Mouse (Mus musculus) kidney, adult 2 months (tissue): ENCODE measurements at regions not wholly inside any gene's neighbourhood (a gene's known extent, or its start where the extent isn't known, plus 50 kb on each side); places are given as distances from the start of the nearest gene placed in this dataset.

Source experiments
- DNase-seq: peaks from one replicate; pipeline ENCODE4 v3.0.0; 2021
- H3K27ac ChIP-seq: fragments of 200-500 bp; 2 replicates; pipeline ENCODE4 v1.5.1; 2012; ENCODE audit warnings: low read depth, low read length, control low read depth, inconsistent platforms; ENCODE audit not compliant: insufficient read depth
- H3K27me3 ChIP-seq: fragments of 200-500 bp; replicated peaks from 2 replicates; pipeline ENCODE4 v1.6.1; 2012; ENCODE audit warnings: mild to moderate bottlenecking, moderate library complexity, low read length, inconsistent platforms; ENCODE audit not compliant: control insufficient read depth, insufficient read depth
- H3K36me3 ChIP-seq: fragments of 200-500 bp; 2 replicates; pipeline ENCODE4 v1.6.1; 2012; ENCODE audit warnings: mild to moderate bottlenecking, moderate library complexity, low read length, inconsistent platforms; ENCODE audit not compliant: control insufficient read depth, insufficient read depth
- H3K4me1 ChIP-seq: fragments of 200-500 bp; 2 replicates; pipeline ENCODE4 v1.6.1; 2011; ENCODE audit warnings: low read length; ENCODE audit not compliant: control insufficient read depth, insufficient read depth
- H3K4me3 ChIP-seq: fragments of 200-500 bp; 2 replicates; pipeline ENCODE4 v1.5.1; 2011; ENCODE audit warnings: mild to moderate bottlenecking, low read depth, low read length, control low read depth; ENCODE audit not compliant: insufficient read depth
- CTCF ChIP-seq: fragments of 200-500 bp; conservative IDR thresholded peaks from 2 replicates; pipeline ENCODE4 v1.5.1; 2011; ENCODE audit warnings: low read depth, mild to moderate bottlenecking, control low read depth, low read length, moderate library complexity, mixed read lengths; ENCODE audit not compliant: insufficient read depth, insufficient read length
- POLR2A ChIP-seq: fragments of 200-500 bp; IDR thresholded peaks from one replicate; pipeline ENCODE4 v1.6.1; 2011; ENCODE audit warnings: low read depth, low read length, control low read depth
- WGBS: fragments of 180-500 bp; shearing (Covaris S2); methylation state at CpG from one replicate; pipeline ENCODE4 v1.1.7; 2018; 5-methylcytosine and 5-hydroxymethylcytosine counted together

- H3K27ac ChIP-seq = no peak overlapping the region
- 77% methylated on average over 2 of the region's 2 CpGs for WGBS
- no peak overlapping the region for H3K4me3 ChIP-seq
- no peak for DNase-seq
- TF ChIP-seq CTCF (no peak), POLR2A (no peak)
- no peaks in the 10 kb centered on the region for H3K27me3 ChIP-seq
- no peaks in the 10 kb centered on the region for H3K36me3 ChIP-seq
- no peaks in the 10 kb centered on the region for H3K4me1 ChIP-seq
Observed at GRCm38 (mm10) chr11:56215706-56216105, 174.9 kb upstream of the Nmur2 start.

DNA sequence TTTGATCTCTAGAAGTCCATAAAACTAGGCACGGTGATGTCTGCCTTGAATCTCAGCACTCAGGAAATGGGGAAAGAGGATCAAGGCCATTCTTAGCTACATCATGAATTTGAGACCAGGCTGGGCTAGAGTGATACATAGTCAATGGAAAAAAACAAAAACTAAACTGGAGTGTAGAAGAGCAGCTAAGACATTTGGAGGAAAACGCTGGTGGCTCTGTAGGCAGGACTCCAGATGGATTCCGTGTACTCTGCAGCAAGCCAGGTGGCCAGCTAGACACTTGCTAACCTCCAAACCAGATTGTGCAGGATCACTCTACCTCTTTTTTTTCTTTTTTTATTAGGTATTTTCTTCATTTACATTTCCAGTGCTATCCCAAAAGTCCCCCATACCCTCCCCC is 161.0 kb upstream of the Nmur2 start:
- Histone ChIP-seq H3K27ac (no peak overlapping the region), H3K4me1 (no peaks in the 10 kb centered on the region), H3K27me3 (no peaks in the 10 kb centered on the region), H3K36me3 (no peaks in the 10 kb centered on the region), H3K4me3 (no peak overlapping the region)
- DNase-seq = no peak
- 86% methylated on average over 3 of the region's 3 CpGs for WGBS
- TF ChIP-seq CTCF = no peak

GRCm38 (mm10) chr11:56195316-56195715 is 154.5 kb upstream of the Nmur2 start:
- Histone ChIP-seq H3K27ac (no peak overlapping the region), H3K4me1 (no peaks in the 10 kb centered on the region), H3K4me3 (no peak overlapping the region), H3K36me3 (no peaks in the 10 kb centered on the region), H3K27me3 (no peaks in the 10 kb centered on the region)
- 69% methylated on average over 3 of the region's 3 CpGs for WGBS
- TF ChIP-seq CTCF (no peak), POLR2A (no peak)
- no peak for DNase-seq

GRCm38 (mm10) chr11:56193426-56193825 is 152.6 kb upstream of the Nmur2 start:
- DNase-seq = no peak
- Histone ChIP-seq H3K36me3 (no peaks in the 10 kb centered on the region), H3K4me1 (no peaks in the 10 kb centered on the region), H3K4me3 (no peak overlapping the region), H3K27me3 (no peaks in the 10 kb centered on the region), H3K27ac (no peak overlapping the region)
- 45% methylated on average over 2 of the region's 2 CpGs for WGBS
- TF ChIP-seq POLR2A (no peak), CTCF (no peak)

- Histone ChIP-seq H3K27me3 (no peaks in the 10 kb centered on the region; the same call in 1 of the 2 replicates), H3K4me1 (no peaks in the 10 kb centered on the region), H3K36me3 (no peaks in the 10 kb centered on the region), H3K27ac (no peak overlapping the region), H3K4me3 (no peak overlapping the region)
- WGBS = 40% methylated on average over 1 of the region's 1 CpGs
- TF ChIP-seq CTCF (no peak), POLR2A (no peak)
- DNase-seq = no peak
Observed at GRCm38 (mm10) chr11:56173895-56174294, 133.1 kb upstream of the Nmur2 start.

DNA sequence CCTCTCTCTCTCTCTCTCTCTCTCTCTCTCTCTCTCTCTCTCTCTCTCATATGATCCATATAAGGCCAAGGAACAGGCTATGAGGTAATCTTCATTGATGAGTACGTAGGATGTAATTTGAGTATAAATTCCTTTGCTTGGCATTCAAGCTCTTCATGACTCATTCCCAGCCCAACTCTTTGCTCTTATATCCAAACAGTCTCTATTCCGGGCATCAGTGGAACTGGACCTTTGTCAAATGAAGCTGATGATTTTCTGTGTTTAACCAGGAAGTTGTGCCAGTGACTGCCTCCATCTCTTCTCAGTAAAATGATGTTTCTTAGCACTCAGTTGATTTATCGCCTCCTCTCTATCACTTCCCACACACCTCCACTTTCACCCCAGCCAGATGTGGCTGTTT is 132.4 kb upstream of the Nmur2 start:
- H3K27me3 ChIP-seq = no peaks in the 10 kb centered on the region; the same call in 1 of the 2 replicates
- no peak overlapping the region for H3K4me3 ChIP-seq
- no peak for TF ChIP-seq POLR2A
- TF ChIP-seq CTCF = no peak
- no peaks in the 10 kb centered on the region for H3K4me1 ChIP-seq
- DNase-seq = no peak
- 66% methylated on average over 3 of the region's 3 CpGs for WGBS
- no peaks in the 10 kb centered on the region for H3K36me3 ChIP-seq
- no peak overlapping the region for H3K27ac ChIP-seq

DNA sequence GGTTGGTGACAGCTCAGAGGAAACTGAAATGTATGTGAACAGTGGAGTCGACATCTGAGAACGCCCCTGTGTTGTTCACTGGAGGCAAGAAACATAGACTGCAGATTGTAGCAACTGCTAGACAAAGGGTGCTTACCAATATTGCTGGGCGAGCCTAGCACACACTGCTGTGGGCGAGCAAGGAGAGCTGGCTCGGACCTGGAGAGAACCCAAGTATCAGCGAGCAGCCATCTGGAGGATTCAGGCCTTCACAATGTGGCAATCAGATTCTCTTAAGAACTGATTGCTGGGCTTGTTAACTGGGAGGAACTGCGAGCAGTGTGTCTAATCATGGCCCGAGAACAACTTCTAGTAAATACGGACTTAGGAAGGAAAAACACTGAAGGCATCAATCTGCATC is 128.8 kb upstream of the Nmur2 start:
- Histone ChIP-seq H3K27me3 (no peaks in the 10 kb centered on the region; the same call in 1 of the 2 replicates), H3K4me1 (no peaks in the 10 kb centered on the region), H3K27ac (no peak overlapping the region), H3K36me3 (no peaks in the 10 kb centered on the region), H3K4me3 (no peak overlapping the region)
- 79% methylated on average over 9 of the region's 9 CpGs for WGBS
- DNase-seq = no peak
- TF ChIP-seq POLR2A (no peak), CTCF (no peak)

GRCm38 (mm10) chr11:56166849-56167248 is 126.0 kb upstream of the Nmur2 start:
- 41% methylated on average over 2 of the region's 2 CpGs for WGBS
- no peak for DNase-seq
- Histone ChIP-seq H3K4me1 (no peaks in the 10 kb centered on the region), H3K4me3 (no peak overlapping the region), H3K27ac (no peak overlapping the region), H3K36me3 (no peaks in the 10 kb centered on the region), H3K27me3 (no peaks in the 10 kb centered on the region)
- TF ChIP-seq POLR2A (no peak), CTCF (no peak)
